Mouse (Mus musculus): ENCODE measurements around the gene Bcor. TPM values are rescaled to one million over a fixed set of nuclear protein-coding genes. Genes with fewer than 3 reads are reported as not detected.

Bcor gene
- total and polyA plus RNA-seq, 2 experiments from 2014 or later = 10.3 to 22.6 TPM

GRCm38 (mm10) chrX:12007832-12008540 lies 152.2 kb downstream of the Bcor start:
- DNase-seq (ENCODE audit: low spot score) = no peak
- TF ChIP-seq CTCF (IDR thresholded peaks at IDR 0.05; ENCODE audit: low read depth) = no peak
- Histone ChIP-seq H3K9ac (replicated peaks; ENCODE audit: low read length) (no peak overlapping the region), H3K9me3 (ENCODE audit: low read length) (no peaks in the 10 kb centered on the region), H3K36me3 (ENCODE audit: insufficient read depth, low read length) (no peaks in the 10 kb centered on the region), H3K4me3 (ENCODE audit: low read length) (no peak overlapping the region), H3K4me2 (ENCODE audit: low read depth, low read length) (peak overlapping the region; percentile 61), H3K27me3 (ENCODE audit: insufficient read depth, low read length) (peaks cover 3% of the 10 kb centered on the region; the same call in 1 of the 2 replicates), H3K27ac (no peak overlapping the region), H3K4me1 (ENCODE audit: insufficient read depth, low read length) (peaks cover 4% of the 10 kb centered on the region; the same call in 1 of the 2 replicates)
- no peak for ATAC-seq
- 14% methylated on average over 11 of the region's 11 CpGs for WGBS

GRCm38 (mm10) chrX:12006882-12007753 lies 153.0 kb downstream of the Bcor start:
- DNase-seq (ENCODE audit: low spot score) = peak; percentile 56
- Histone ChIP-seq H3K27me3 (ENCODE audit: insufficient read depth, low read length) (peaks cover 4% of the 10 kb centered on the region; the same call in 1 of the 2 replicates), H3K36me3 (ENCODE audit: insufficient read depth, low read length) (no peaks in the 10 kb centered on the region), H3K27ac (peak overlapping the region; percentile 65), H3K4me2 (ENCODE audit: low read depth, low read length) (peak overlapping the region; percentile 61), H3K9ac (replicated peaks; ENCODE audit: low read length) (peak overlapping the region; percentile 48), H3K9me3 (ENCODE audit: low read length) (no peaks in the 10 kb centered on the region), H3K4me1 (ENCODE audit: insufficient read depth, low read length) (peaks cover 4% of the 10 kb centered on the region; the same call in 1 of the 2 replicates), H3K4me3 (ENCODE audit: low read length) (peak overlapping the region; percentile 38)
- peak; percentile 73 for ATAC-seq
- TF ChIP-seq CTCF (IDR thresholded peaks at IDR 0.05; ENCODE audit: low read depth) = no peak
- WGBS = 5% methylated on average over 63 of the region's 75 CpGs

GRCm38 (mm10) chrX:12006031-12006881 lies 153.9 kb downstream of the Bcor start:
- TF ChIP-seq CTCF (IDR thresholded peaks at IDR 0.05; ENCODE audit: low read depth) = no peak
- Histone ChIP-seq H3K9me3 (ENCODE audit: low read length) (no peaks in the 10 kb centered on the region), H3K4me3 (ENCODE audit: low read length) (peak overlapping the region; percentile 38), H3K4me2 (ENCODE audit: low read depth, low read length) (peak overlapping the region; percentile 61), H3K36me3 (ENCODE audit: insufficient read depth, low read length) (no peaks in the 10 kb centered on the region), H3K9ac (replicated peaks; ENCODE audit: low read length) (peak overlapping the region; percentile 48), H3K27ac (peak overlapping the region; percentile 65), H3K4me1 (ENCODE audit: insufficient read depth, low read length) (peaks cover 4% of the 10 kb centered on the region; the same call in 1 of the 2 replicates), H3K27me3 (ENCODE audit: insufficient read depth, low read length) (peaks cover 4% of the 10 kb centered on the region; the same call in 1 of the 2 replicates)
- DNase-seq (ENCODE audit: low spot score) = peak; percentile 75
- 4% methylated on average over 53 of the region's 57 CpGs for WGBS
- peak; percentile 72 for ATAC-seq

GRCm38 (mm10) chrX:12005181-12006030 lies 154.7 kb downstream of the Bcor start:
- 18% methylated on average over 38 of the region's 38 CpGs for WGBS

GRCm38 (mm10) chrX:12004416-12004815 lies 155.7 kb downstream of the Bcor start:
- no peak overlapping the region for H3K4me2 ChIP-seq (ENCODE audit: low read depth, low read length)
- no peak for TF ChIP-seq CTCF (IDR thresholded peaks at IDR 0.05; ENCODE audit: low read depth)
- no peak overlapping the region for H3K27ac ChIP-seq
- no peak overlapping the region for H3K4me3 ChIP-seq (ENCODE audit: low read length)
- H3K27me3 ChIP-seq (ENCODE audit: insufficient read depth, low read length) = peaks cover 4% of the 10 kb centered on the region; the same call in 1 of the 2 replicates
- ATAC-seq (no peak), DNase-seq (ENCODE audit: low spot score) (no peak)
- no peaks in the 10 kb centered on the region for H3K36me3 ChIP-seq (ENCODE audit: insufficient read depth, low read length)
- peaks cover 4% of the 10 kb centered on the region; the same call in 1 of the 2 replicates for H3K4me1 ChIP-seq (ENCODE audit: insufficient read depth, low read length)
- H3K9me3 ChIP-seq (ENCODE audit: low read length) = no peaks in the 10 kb centered on the region
- WGBS = 16% methylated on average over 16 of the region's 16 CpGs
- H3K9ac ChIP-seq (replicated peaks; ENCODE audit: low read length) = no peak overlapping the region

More at GRCm38 (mm10) chrX:12005181-12006030, 154.7 kb downstream of the Bcor start:
- H3K27ac ChIP-seq = peak overlapping the region; percentile 65; the same call in 1 of the 2 replicates
- 0 out of 2 replicates have a peak overlapping the region, but pooled peaks have one; percentile 28 for H3K9ac ChIP-seq (replicated peaks; ENCODE audit: low read length)
- peak; percentile 2; the same call in 1 of the 2 replicates for TF ChIP-seq CTCF (IDR thresholded peaks at IDR 0.05; ENCODE audit: low read depth)
- no peak for ATAC-seq
- peak overlapping the region; percentile 61 for H3K4me2 ChIP-seq (ENCODE audit: low read depth, low read length)
- peaks cover 4% of the 10 kb centered on the region; the same call in 1 of the 2 replicates for H3K27me3 ChIP-seq (ENCODE audit: insufficient read depth, low read length)
- peaks cover 4% of the 10 kb centered on the region; the same call in 1 of the 2 replicates for H3K4me1 ChIP-seq (ENCODE audit: insufficient read depth, low read length)
- peak overlapping the region; percentile 38; the same call in 1 of the 2 replicates for H3K4me3 ChIP-seq (ENCODE audit: low read length)
- H3K36me3 ChIP-seq (ENCODE audit: insufficient read depth, low read length) = no peaks in the 10 kb centered on the region
- DNase-seq (ENCODE audit: low spot score) = no peak
- H3K9me3 ChIP-seq (ENCODE audit: low read length) = no peaks in the 10 kb centered on the region

Measured in hindbrain, postnatal 0 days (tissue).